Mouse (Mus musculus): ENCODE measurements around the gene Fras1. TPM values are rescaled to one million over a fixed set of nuclear protein-coding genes. Genes with fewer than 3 reads are reported as not detected.
A peak's percentile ranks its signal among the peaks of the same experiment; 100 is the strongest.

The Fras1 gene
- total and polyA plus RNA-seq, 3 experiments = 0.02 to 0.23 (median 0.11) TPM

- no peak overlapping the region for H3K4me3 ChIP-seq (ENCODE audit: low read depth, low read length)
- TF ChIP-seq GATA1 (IDR thresholded peaks at IDR 0.05; ENCODE audit: borderline replicate concordance, low read length) (no peak), GATA2 (IDR thresholded peaks at IDR 0.05; ENCODE audit: borderline replicate concordance, low read depth, low read length) (no peak), POLR2AphosphoS5 (IDR thresholded peaks at IDR 0.05; ENCODE audit: insufficient replicate concordance, low read depth, low read length) (no peak), TAL1 (conservative IDR thresholded peaks at IDR 0.05; ENCODE audit: low read depth, low read length) (no peak), CTCF (IDR thresholded peaks at IDR 0.05; ENCODE audit: low read depth, low read length) (no peak)
- DNase-seq (ENCODE audit: low spot score) (no peak), ATAC-seq (ENCODE audit: extremely low read depth, insufficient number of reproducible peaks, low FRiP score, poor library complexity, severe bottlenecking) (no peak)
- H3K27me3 ChIP-seq (ENCODE audit: insufficient read depth, low read length) = peaks cover 3% of the 10 kb centered on the region; the same call in 1 of the 2 replicates
- H3K9me3 ChIP-seq (replicated peaks) = no peaks in the 10 kb centered on the region
- H3K4me1 ChIP-seq (ENCODE audit: insufficient read depth, low read depth, low read length) = no peaks in the 10 kb centered on the region
- no peaks in the 10 kb centered on the region for H3K36me3 ChIP-seq (replicated peaks)
These were observed 301.9 kb downstream of the Fras1 start for GRCm38 (mm10) chr5:96675676-96676075.

- no peak for TF ChIP-seq TAL1 (conservative IDR thresholded peaks at IDR 0.05; ENCODE audit: low read depth, low read length)
- TF ChIP-seq CTCF (IDR thresholded peaks at IDR 0.05; ENCODE audit: low read depth, low read length) = peak; percentile 36; the same call in 1 of the 2 replicates
- Histone ChIP-seq H3K4me1 (ENCODE audit: insufficient read depth, low read depth, low read length) (no peaks in the 10 kb centered on the region), H3K27me3 (ENCODE audit: insufficient read depth, low read length) (peaks cover 5% of the 10 kb centered on the region; the same call in 1 of the 2 replicates), H3K9me3 (replicated peaks) (no peaks in the 10 kb centered on the region), H3K36me3 (replicated peaks) (no peaks in the 10 kb centered on the region), H3K4me3 (ENCODE audit: low read depth, low read length) (no peak overlapping the region)
- ATAC-seq (ENCODE audit: extremely low read depth, insufficient number of reproducible peaks, low FRiP score, poor library complexity, severe bottlenecking) (no peak), DNase-seq (ENCODE audit: low spot score) (no peak)
These were observed 303.7 kb downstream of the Fras1 start for GRCm38 (mm10) chr5:96677498-96677897.

GRCm38 (mm10) chr5:96681085-96681484 lies 307.3 kb downstream of the Fras1 start:
- TF ChIP-seq TAL1 (conservative IDR thresholded peaks at IDR 0.05; ENCODE audit: low read depth, low read length) (no peak), POLR2AphosphoS5 (IDR thresholded peaks at IDR 0.05; ENCODE audit: insufficient replicate concordance, low read depth, low read length) (no peak)
- H3K4me3 ChIP-seq (ENCODE audit: low read depth, low read length) = no peak overlapping the region
- DNase-seq (ENCODE audit: low spot score) (no peak), ATAC-seq (ENCODE audit: extremely low read depth, insufficient number of reproducible peaks, low FRiP score, poor library complexity, severe bottlenecking) (no peak)
- H3K4me1 ChIP-seq (ENCODE audit: insufficient read depth, low read depth, low read length) = no peaks in the 10 kb centered on the region
- no peaks in the 10 kb centered on the region for H3K36me3 ChIP-seq (replicated peaks)
- no peaks in the 10 kb centered on the region for H3K9me3 ChIP-seq (replicated peaks)
- peaks cover 8% of the 10 kb centered on the region; the same call in 1 of the 2 replicates for H3K27me3 ChIP-seq (ENCODE audit: insufficient read depth, low read length)

- Histone ChIP-seq H3K9me3 (replicated peaks) (no peaks in the 10 kb centered on the region), H3K4me1 (ENCODE audit: insufficient read depth, low read depth, low read length) (no peaks in the 10 kb centered on the region), H3K27me3 (ENCODE audit: insufficient read depth, low read length) (peaks cover 8% of the 10 kb centered on the region; the same call in 1 of the 2 replicates), H3K4me3 (ENCODE audit: low read depth, low read length) (no peak overlapping the region), H3K36me3 (replicated peaks) (no peaks in the 10 kb centered on the region)
- DNase-seq (ENCODE audit: low spot score) (no peak), ATAC-seq (ENCODE audit: extremely low read depth, insufficient number of reproducible peaks, low FRiP score, poor library complexity, severe bottlenecking) (no peak)
- TF ChIP-seq GATA1 (IDR thresholded peaks at IDR 0.05; ENCODE audit: borderline replicate concordance, low read length) (no peak), CTCF (IDR thresholded peaks at IDR 0.05; ENCODE audit: low read depth, low read length) (no peak), GATA2 (IDR thresholded peaks at IDR 0.05; ENCODE audit: borderline replicate concordance, low read depth, low read length) (no peak), POLR2AphosphoS5 (IDR thresholded peaks at IDR 0.05; ENCODE audit: insufficient replicate concordance, low read depth, low read length) (no peak)
These were observed 309.0 kb downstream of the Fras1 start for GRCm38 (mm10) chr5:96682777-96683176.

GRCm38 (mm10) chr5:96688885-96689284 lies 315.1 kb downstream of the Fras1 start:
- no peaks in the 10 kb centered on the region for H3K36me3 ChIP-seq (replicated peaks)
- H3K9me3 ChIP-seq (replicated peaks) = no peaks in the 10 kb centered on the region
- H3K27me3 ChIP-seq (ENCODE audit: insufficient read depth, low read length) = peaks cover 13% of the 10 kb centered on the region
- no peak overlapping the region for H3K4me3 ChIP-seq (ENCODE audit: low read depth, low read length)
- peaks cover 2% of the 10 kb centered on the region; the same call in 1 of the 2 replicates for H3K4me1 ChIP-seq (ENCODE audit: insufficient read depth, low read depth, low read length)
- DNase-seq (ENCODE audit: low spot score) (no peak), ATAC-seq (ENCODE audit: extremely low read depth, insufficient number of reproducible peaks, low FRiP score, poor library complexity, severe bottlenecking) (no peak)
- TF ChIP-seq TAL1 (conservative IDR thresholded peaks at IDR 0.05; ENCODE audit: low read depth, low read length) (no peak), GATA2 (IDR thresholded peaks at IDR 0.05; ENCODE audit: borderline replicate concordance, low read depth, low read length) (no peak), GATA1 (IDR thresholded peaks at IDR 0.05; ENCODE audit: borderline replicate concordance, low read length) (no peak), POLR2AphosphoS5 (IDR thresholded peaks at IDR 0.05; ENCODE audit: insufficient replicate concordance, low read depth, low read length) (no peak)

GRCm38 (mm10) chr5:96698972-96699371 lies 325.2 kb downstream of the Fras1 start:
- ATAC-seq (ENCODE audit: extremely low read depth, insufficient number of reproducible peaks, low FRiP score, poor library complexity, severe bottlenecking) (no peak), DNase-seq (ENCODE audit: low spot score) (no peak)
- Histone ChIP-seq H3K4me3 (ENCODE audit: low read depth, low read length) (no peak overlapping the region), H3K36me3 (replicated peaks) (no peaks in the 10 kb centered on the region), H3K9me3 (replicated peaks) (no peaks in the 10 kb centered on the region), H3K4me1 (ENCODE audit: insufficient read depth, low read depth, low read length) (peaks cover 37% of the 10 kb centered on the region), H3K27me3 (ENCODE audit: insufficient read depth, low read length) (peaks cover 21% of the 10 kb centered on the region)
- TF ChIP-seq CTCF (IDR thresholded peaks at IDR 0.05; ENCODE audit: low read depth, low read length) (no peak), GATA2 (IDR thresholded peaks at IDR 0.05; ENCODE audit: borderline replicate concordance, low read depth, low read length) (no peak), GATA1 (IDR thresholded peaks at IDR 0.05; ENCODE audit: borderline replicate concordance, low read length) (no peak), POLR2AphosphoS5 (IDR thresholded peaks at IDR 0.05; ENCODE audit: insufficient replicate concordance, low read depth, low read length) (no peak), TAL1 (conservative IDR thresholded peaks at IDR 0.05; ENCODE audit: low read depth, low read length) (no peak)

All from G1E (cell line).